Mouse (Mus musculus) liver, postnatal 0 days (tissue): Measurements from ENCODE around the gene AU040320.

Experiments
- CTCF ChIP-seq: sonication (generic); IDR thresholded peaks from 2 replicates; pipeline ENCODE4 v1.5.1; 2016; ENCODE audit warnings: antibody characterized with exemption, low read depth
- EP300 ChIP-seq: IDR thresholded peaks from 2 replicates; pipeline ENCODE4 v1.6.1; 2016; ENCODE audit warnings: antibody characterized with exemption, low read depth, mild to moderate bottlenecking

- TF ChIP-seq CTCF (no peak), EP300 (no peak)
Measured at GRCm38 (mm10) chr4:126775182-126775581, 21.8 kb downstream of the AU040320 start.
